Mouse (Mus musculus) liver, embryonic 13.5 days (tissue): ENCODE data around the gene Sstr5. TPM values are rescaled to one million over a fixed set of nuclear protein-coding genes. Genes with fewer than 3 reads are reported as not detected.
A peak's percentile ranks its signal among the peaks of the same experiment; 100 is the strongest.

Source experiments
- ATAC-seq: fragments of 200-750 bp; cut with Nextera tagmentation; 2 replicates; pipeline ENCODE4 v1.8.0; 2017; ENCODE audit warnings: low read depth, mild to moderate bottlenecking, moderate number of reproducible peaks, moderate library complexity
- DNase-seq: peaks from one replicate; pipeline ENCODE4 v3.0.0; 2022
- H3K27ac ChIP-seq: fragments of 300-500 bp; sonication (generic); 2 replicates; pipeline ENCODE4 v1.5.1; 2015; ENCODE audit warnings: moderate library complexity, mild to moderate bottlenecking, inconsistent platforms
- H3K27me3 ChIP-seq: fragments of 300-500 bp; sonication (generic); 2 replicates; pipeline ENCODE4 v1.6.1; 2015; ENCODE audit warnings: mild to moderate bottlenecking, inconsistent platforms
- H3K36me3 ChIP-seq: fragments of 300-500 bp; sonication (generic); 2 replicates; pipeline ENCODE4 v1.6.1; 2015; ENCODE audit warnings: mild to moderate bottlenecking, inconsistent platforms
- H3K4me1 ChIP-seq: fragments of 300-500 bp; sonication (generic); replicated peaks from 2 replicates; pipeline ENCODE4 v1.6.1; 2015; ENCODE audit warnings: inconsistent platforms
- H3K4me2 ChIP-seq: fragments of 300-500 bp; sonication (generic); 2 replicates; pipeline ENCODE4 v1.6.1; 2015; ENCODE audit warnings: inconsistent platforms, mild to moderate bottlenecking, moderate library complexity
- H3K4me3 ChIP-seq: fragments of 300-500 bp; sonication (generic); replicated peaks from 2 replicates; pipeline ENCODE4 v1.5.1; 2015; ENCODE audit warnings: mild to moderate bottlenecking, inconsistent platforms
- H3K9ac ChIP-seq: fragments of 300-500 bp; sonication (generic); 2 replicates; pipeline ENCODE4 v1.6.1; 2015; ENCODE audit warnings: mild to moderate bottlenecking, inconsistent platforms
- H3K9me3 ChIP-seq: fragments of 300-500 bp; sonication (generic); replicated peaks from 2 replicates; pipeline ENCODE4 v1.6.1; 2016; ENCODE audit warnings: inconsistent platforms
- WGBS: fragments of 180-500 bp; shearing (Covaris S2); methylation state at CpG from one replicate; pipeline ENCODE4 v1.1.7; 2015; ENCODE audit not compliant: insufficient replicate concordance; 5-methylcytosine and 5-hydroxymethylcytosine counted together
- polyA plus RNA-seq: library from polyadenylated mRNA; unstranded; fragments of >200 nt; fragmentation: Nextera tagmentation; extraction: Ambion mirVana; gene quantifications from 2 replicates; pipeline ENCODE4 v1.2.1, GENCODE M21; 2015

Gene Sstr5
- polyA plus RNA-seq, 1 experiment from 2014 or later, result not detected

DNA sequence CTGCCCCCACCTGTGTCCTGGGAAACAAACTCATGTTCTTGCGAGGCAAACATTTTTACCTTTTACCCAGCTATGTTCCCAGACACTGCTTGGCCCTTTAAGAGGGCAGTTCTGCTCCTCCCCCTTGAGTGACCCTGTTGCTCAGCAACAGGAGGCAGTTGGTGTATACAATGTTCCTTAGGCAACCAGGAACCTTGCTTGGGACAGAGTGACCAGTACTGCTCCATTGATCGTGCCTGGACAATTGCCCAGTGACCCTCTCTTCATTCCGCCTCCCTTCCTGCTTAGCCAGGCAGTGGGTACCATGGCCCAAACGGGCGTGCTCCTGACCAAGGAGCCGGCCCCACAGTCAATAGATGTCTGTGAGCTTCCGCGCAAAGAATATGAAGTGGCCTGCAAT, 25.7 kb downstream of the Sstr5 start:
- Histone ChIP-seq H3K4me2 (peak overlapping the region; percentile 39), H3K4me1 (peaks cover 6% of the 10 kb centered on the region)
- ATAC-seq, result peak; percentile 44; the same call in 1 of the 2 replicates

DNA sequence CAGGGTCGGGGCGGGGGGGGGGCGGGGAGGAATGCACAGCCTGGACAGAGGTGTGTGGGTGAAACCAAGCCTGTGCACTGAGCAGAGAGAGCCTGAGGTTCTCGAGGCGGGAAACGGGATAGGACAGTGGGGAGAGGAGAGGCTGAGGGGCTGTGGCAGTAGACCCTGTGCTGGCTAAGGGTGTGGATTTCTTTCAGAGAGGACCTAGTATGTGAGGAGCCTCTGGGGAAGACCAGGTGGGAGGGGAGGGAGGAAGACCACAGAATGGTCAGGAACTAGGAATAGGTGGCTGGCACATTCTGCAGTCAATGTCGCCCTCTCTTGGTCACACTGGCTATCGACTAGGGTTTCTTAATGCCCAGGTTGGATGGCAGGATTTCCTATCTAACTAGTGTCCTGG, 27.3 kb downstream of the Sstr5 start:
- H3K4me3 ChIP-seq, result no peak overlapping the region
- no peak for DNase-seq
- 27% methylated on average over 8 of the region's 8 CpGs for WGBS
- H3K9me3 ChIP-seq, result no peaks in the 10 kb centered on the region
- no peak for ATAC-seq
- H3K36me3 ChIP-seq, result no peaks in the 10 kb centered on the region
- H3K9ac ChIP-seq, result no peak overlapping the region
- H3K4me2 ChIP-seq, result no peak overlapping the region
- H3K4me1 ChIP-seq, result peaks cover 4% of the 10 kb centered on the region
- peaks cover 28% of the 10 kb centered on the region for H3K27me3 ChIP-seq
- no peak overlapping the region for H3K27ac ChIP-seq

More for the DNA sequence above, 25.7 kb downstream of the Sstr5 start:
- 36% methylated on average over 8 of the region's 8 CpGs for WGBS
- no peak for DNase-seq
- Histone ChIP-seq H3K9me3 (no peaks in the 10 kb centered on the region), H3K27me3 (peaks cover 40% of the 10 kb centered on the region), H3K36me3 (no peaks in the 10 kb centered on the region), H3K9ac (no peak overlapping the region), H3K27ac (no peak overlapping the region), H3K4me3 (no peak overlapping the region)

GRCm38 (mm10) chr17:25468301-25468700, 28.8 kb downstream of the Sstr5 start:
- no peak for DNase-seq
- WGBS, result 52% methylated on average over 6 of the region's 6 CpGs
- no peaks in the 10 kb centered on the region for H3K4me1 ChIP-seq
- H3K27me3 ChIP-seq, result peaks cover 18% of the 10 kb centered on the region
- H3K9ac ChIP-seq, result no peak overlapping the region
- no peaks in the 10 kb centered on the region for H3K9me3 ChIP-seq
- H3K36me3 ChIP-seq, result no peaks in the 10 kb centered on the region
- no peak for ATAC-seq
- H3K4me3 ChIP-seq, result no peak overlapping the region
- no peak overlapping the region for H3K4me2 ChIP-seq
- H3K27ac ChIP-seq, result no peak overlapping the region

GRCm38 (mm10) chr17:25467781-25468180, 29.3 kb downstream of the Sstr5 start:
- 40% methylated on average over 6 of the region's 6 CpGs for WGBS
- no peak for ATAC-seq
- Histone ChIP-seq H3K27ac (no peak overlapping the region), H3K4me3 (no peak overlapping the region), H3K9ac (no peak overlapping the region), H3K9me3 (no peaks in the 10 kb centered on the region), H3K4me2 (no peak overlapping the region), H3K36me3 (no peaks in the 10 kb centered on the region), H3K27me3 (peaks cover 13% of the 10 kb centered on the region), H3K4me1 (no peaks in the 10 kb centered on the region)
- DNase-seq, result no peak

DNA sequence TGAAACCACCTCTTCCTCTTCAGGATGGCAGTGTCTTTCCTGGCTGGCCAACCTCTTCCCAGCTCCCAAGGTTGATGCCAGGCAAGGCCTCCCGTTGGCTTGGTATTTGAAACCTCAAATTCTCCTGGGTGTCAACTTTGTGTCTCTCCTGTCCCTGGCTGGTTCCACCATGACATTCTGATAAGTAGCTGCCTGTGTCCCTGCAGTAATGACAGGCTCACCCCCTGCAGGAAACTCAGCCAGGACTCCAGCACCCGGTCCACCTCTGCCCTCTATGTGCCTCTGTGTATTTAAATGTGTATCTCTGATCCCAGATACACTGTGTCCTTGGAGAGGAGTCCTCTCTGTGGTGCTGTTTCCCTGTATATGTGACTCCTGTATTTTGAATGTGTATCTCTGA, 30.8 kb downstream of the Sstr5 start:
- Histone ChIP-seq H3K4me1 (0 out of 2 replicates have a peak, but pooled peaks cover 2% of the 10 kb centered on the region), H3K27ac (no peak overlapping the region), H3K9me3 (no peaks in the 10 kb centered on the region), H3K9ac (no peak overlapping the region), H3K36me3 (no peaks in the 10 kb centered on the region), H3K4me3 (no peak overlapping the region), H3K27me3 (no peaks in the 10 kb centered on the region), H3K4me2 (no peak overlapping the region)
- ATAC-seq (no peak), DNase-seq (no peak)
- 55% methylated on average over 2 of the region's 2 CpGs for WGBS

DNA sequence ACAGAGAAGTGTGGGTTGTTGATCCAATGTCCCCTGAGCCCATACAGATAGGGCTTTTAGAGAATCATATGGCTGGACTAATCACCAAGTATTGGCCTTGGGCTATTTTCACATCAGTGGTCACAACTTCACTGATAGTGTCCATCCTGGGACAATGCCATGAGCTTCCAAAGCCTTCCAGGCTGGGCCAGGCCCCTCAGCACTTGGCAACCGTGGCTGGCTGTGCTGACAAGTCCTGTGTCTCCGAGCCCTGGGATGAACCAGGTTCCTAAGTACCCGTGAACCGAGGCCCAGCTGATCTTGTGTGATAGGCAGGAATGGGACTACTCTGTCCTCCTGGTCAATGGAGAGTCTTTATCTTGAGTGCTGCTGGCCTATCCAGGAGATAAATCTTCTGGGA, 33.0 kb downstream of the Sstr5 start:
- no peak overlapping the region for H3K27ac ChIP-seq
- no peak overlapping the region for H3K9ac ChIP-seq
- H3K4me3 ChIP-seq, result no peak overlapping the region
- no peaks in the 10 kb centered on the region for H3K27me3 ChIP-seq
- no peaks in the 10 kb centered on the region for H3K36me3 ChIP-seq
- DNase-seq (no peak), ATAC-seq (no peak)
- no peak overlapping the region for H3K4me2 ChIP-seq
- 0 out of 2 replicates have a peak, but pooled peaks cover 2% of the 10 kb centered on the region for H3K4me1 ChIP-seq
- H3K9me3 ChIP-seq, result no peaks in the 10 kb centered on the region
- 54% methylated on average over 4 of the region's 4 CpGs for WGBS

- H3K27me3 ChIP-seq, result no peaks in the 10 kb centered on the region
- no peak overlapping the region for H3K4me3 ChIP-seq
- no peaks in the 10 kb centered on the region for H3K9me3 ChIP-seq
- H3K4me1 ChIP-seq, result 0 out of 2 replicates have a peak, but pooled peaks cover 2% of the 10 kb centered on the region
- ATAC-seq, result no peak
- DNase-seq, result no peak
- WGBS, result 30% methylated on average over 4 of the region's 4 CpGs
- H3K9ac ChIP-seq, result no peak overlapping the region
- H3K27ac ChIP-seq, result no peak overlapping the region
- H3K4me2 ChIP-seq, result no peak overlapping the region
- H3K36me3 ChIP-seq, result no peaks in the 10 kb centered on the region
Observed at GRCm38 (mm10) chr17:25463326-25463945, 33.7 kb downstream of the Sstr5 start.

DNA sequence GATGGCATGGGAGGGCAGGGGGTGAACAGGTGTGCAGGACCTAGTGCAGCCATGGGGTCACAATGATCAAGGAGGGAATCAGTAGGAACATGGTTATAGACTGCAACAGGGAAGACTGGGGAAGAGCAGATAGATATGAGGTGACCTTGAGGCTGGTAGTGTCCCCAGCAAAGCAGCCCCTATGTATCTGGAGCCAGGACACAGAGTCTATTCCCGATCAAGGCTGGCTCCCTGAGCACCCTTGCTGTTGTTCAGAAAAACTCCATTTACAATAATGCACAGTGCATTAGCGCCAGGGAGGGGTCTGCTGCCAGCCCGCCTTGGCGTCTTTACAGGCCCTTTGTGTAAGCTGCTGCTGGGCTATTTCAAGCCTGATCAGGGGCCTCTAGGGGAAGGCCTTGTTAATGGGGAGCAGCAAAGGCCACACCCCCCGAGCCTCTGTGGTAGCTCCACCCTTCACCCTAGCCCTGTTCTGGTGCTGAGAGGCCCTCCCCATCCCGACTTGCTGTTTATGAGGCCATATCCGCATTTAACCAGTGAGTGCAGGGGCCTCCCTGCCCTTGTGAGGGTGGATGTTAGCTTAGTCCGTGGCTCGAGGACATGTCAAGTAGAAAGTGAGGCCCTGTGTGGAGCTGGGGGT, 34.7 kb downstream of the Sstr5 start:
- Histone ChIP-seq H3K9ac (no peak overlapping the region), H3K4me2 (no peak overlapping the region), H3K27me3 (no peaks in the 10 kb centered on the region), H3K4me3 (no peak overlapping the region), H3K36me3 (no peaks in the 10 kb centered on the region), H3K9me3 (no peaks in the 10 kb centered on the region), H3K4me1 (0 out of 2 replicates have a peak, but pooled peaks cover 2% of the 10 kb centered on the region), H3K27ac (no peak overlapping the region)
- 27% methylated on average over 9 of the region's 9 CpGs for WGBS
- no peak for DNase-seq
- ATAC-seq, result no peak

- Histone ChIP-seq H3K9ac (no peak overlapping the region), H3K36me3 (no peaks in the 10 kb centered on the region), H3K4me3 (no peak overlapping the region), H3K4me2 (no peak overlapping the region), H3K27me3 (no peaks in the 10 kb centered on the region), H3K27ac (no peak overlapping the region), H3K9me3 (no peaks in the 10 kb centered on the region), H3K4me1 (no peaks in the 10 kb centered on the region)
- ATAC-seq, result no peak
- DNase-seq, result no peak
- WGBS, result 43% methylated on average over 8 of the region's 8 CpGs
Observed at GRCm38 (mm10) chr17:25456540-25456939, 40.5 kb downstream of the Sstr5 start.

DNA sequence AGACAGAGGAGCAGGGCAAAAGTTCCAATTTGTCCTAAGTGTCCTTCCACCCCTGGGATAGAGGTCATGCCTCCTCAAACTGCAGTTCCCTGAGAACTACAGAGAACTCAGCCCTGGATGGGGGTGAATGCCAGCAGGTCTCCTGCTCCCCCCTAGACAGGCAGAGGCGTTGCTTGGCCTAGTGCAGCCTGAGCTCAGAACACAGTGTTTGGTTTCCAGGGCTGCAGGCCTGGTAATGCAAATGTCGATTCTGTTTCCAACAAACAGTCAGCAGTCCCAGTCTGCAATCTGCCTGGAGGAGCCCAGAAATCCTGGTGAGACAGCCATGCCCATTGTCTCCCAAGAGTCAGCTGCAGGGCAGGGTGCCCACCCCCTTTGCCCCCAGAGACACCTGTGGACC, 42.8 kb downstream of the Sstr5 start, which contains the start of gene Tekt4:
Tekt4 (plus strand) TSS at position 344 of the 400 bp plus-strand sequence.
- no peak within 1 kb of the TSS for H3K27ac ChIP-seq
- H3K9ac ChIP-seq, result no peak within 1 kb of the TSS
- DNase-seq, result no peak
- no peak for ATAC-seq
- no peaks in the 10 kb centered on the region for H3K36me3 ChIP-seq
- no peaks in the 10 kb centered on the region; the same call in 1 of the 2 replicates for H3K4me1 ChIP-seq
- H3K4me2 ChIP-seq, result no peak within 1 kb of the TSS
- no peaks in the 10 kb centered on the region for H3K27me3 ChIP-seq
- no peak within 1 kb of the TSS for H3K4me3 ChIP-seq
- WGBS, result 30% methylated on average over 2 of the region's 2 CpGs
- H3K9me3 ChIP-seq, result no peaks in the 10 kb centered on the region

- H3K27ac ChIP-seq, result no peak overlapping the region
- ATAC-seq (no peak), DNase-seq (no peak)
- H3K4me2 ChIP-seq, result no peak overlapping the region
- H3K27me3 ChIP-seq, result no peaks in the 10 kb centered on the region
- no peak overlapping the region for H3K9ac ChIP-seq
- H3K9me3 ChIP-seq, result no peaks in the 10 kb centered on the region
- H3K36me3 ChIP-seq, result no peaks in the 10 kb centered on the region
- WGBS, result 55% methylated on average over 5 of the region's 5 CpGs
- H3K4me3 ChIP-seq, result no peak overlapping the region
- no peaks in the 10 kb centered on the region; the same call in 1 of the 2 replicates for H3K4me1 ChIP-seq
Observed at GRCm38 (mm10) chr17:25452246-25452965, 44.7 kb downstream of the Sstr5 start.
